Mouse (Mus musculus): Measurements from ENCODE around the gene Ttc33. TPM values are rescaled to one million over a fixed set of nuclear protein-coding genes. Genes with fewer than 3 reads are reported as not detected.

The Ttc33 gene
- polyA plus RNA-seq, 1 experiment = 59.6 TPM

GRCm38 (mm10) chr15:5187116-5187515 lies 1.8 kb downstream of the Ttc33 start:
- no peaks in the 10 kb centered on the region for H3K27me3 ChIP-seq (ENCODE audit: control insufficient read depth, insufficient read depth, low read length)
- 0 out of 2 replicates have a peak, but pooled peaks cover 3% of the 10 kb centered on the region for H3K4me1 ChIP-seq (ENCODE audit: control insufficient read depth, insufficient read depth, low read length)
- H3K27ac ChIP-seq (ENCODE audit: insufficient read depth, low read length) = no peak overlapping the region
- TF ChIP-seq POLR2A (IDR thresholded peaks at IDR 0.05; ENCODE audit: borderline replicate concordance, insufficient read depth, low read length) = no peak
- TF ChIP-seq CTCF (IDR thresholded peaks at IDR 0.05; ENCODE audit: borderline replicate concordance, insufficient read depth, low read depth, low read length) = no peak
- 35% methylated on average over 4 of the region's 4 CpGs for WGBS
- no peak overlapping the region for H3K4me3 ChIP-seq (replicated peaks; ENCODE audit: insufficient read depth, low read depth, low read length)
- no peak for DNase-seq

- H3K27me3 ChIP-seq (ENCODE audit: control insufficient read depth, insufficient read depth, low read length) = no peaks in the 10 kb centered on the region
- H3K27ac ChIP-seq (ENCODE audit: insufficient read depth, low read length) = no peak overlapping the region
- 0 out of 2 replicates have a peak, but pooled peaks cover 3% of the 10 kb centered on the region for H3K4me1 ChIP-seq (ENCODE audit: control insufficient read depth, insufficient read depth, low read length)
- no peak for DNase-seq
- 93% methylated on average over 1 of the region's 1 CpGs for WGBS
- TF ChIP-seq POLR2A (IDR thresholded peaks at IDR 0.05; ENCODE audit: borderline replicate concordance, insufficient read depth, low read length) = no peak
- TF ChIP-seq CTCF (IDR thresholded peaks at IDR 0.05; ENCODE audit: borderline replicate concordance, insufficient read depth, low read depth, low read length) = no peak
- H3K4me3 ChIP-seq (replicated peaks; ENCODE audit: insufficient read depth, low read depth, low read length) = no peak overlapping the region
These were observed 2.7 kb downstream of the Ttc33 start for GRCm38 (mm10) chr15:5188029-5188428.

- Histone ChIP-seq H3K27ac (ENCODE audit: insufficient read depth, low read length) (no peak overlapping the region), H3K4me3 (replicated peaks; ENCODE audit: insufficient read depth, low read depth, low read length) (no peak overlapping the region), H3K4me1 (ENCODE audit: control insufficient read depth, insufficient read depth, low read length) (0 out of 2 replicates have a peak, but pooled peaks cover 3% of the 10 kb centered on the region), H3K27me3 (ENCODE audit: control insufficient read depth, insufficient read depth, low read length) (no peaks in the 10 kb centered on the region)
- no peak for TF ChIP-seq POLR2A (IDR thresholded peaks at IDR 0.05; ENCODE audit: borderline replicate concordance, insufficient read depth, low read length)
- no peak for TF ChIP-seq CTCF (IDR thresholded peaks at IDR 0.05; ENCODE audit: borderline replicate concordance, insufficient read depth, low read depth, low read length)
- no peak for DNase-seq
- 35% methylated on average over 10 of the region's 10 CpGs for WGBS
These were observed 4.3 kb downstream of the Ttc33 start for GRCm38 (mm10) chr15:5189504-5190093.

- TF ChIP-seq CTCF (IDR thresholded peaks at IDR 0.05; ENCODE audit: borderline replicate concordance, insufficient read depth, low read depth, low read length) = no peak
- TF ChIP-seq POLR2A (IDR thresholded peaks at IDR 0.05; ENCODE audit: borderline replicate concordance, insufficient read depth, low read length) = no peak
- Histone ChIP-seq H3K4me1 (ENCODE audit: control insufficient read depth, insufficient read depth, low read length) (peaks cover 3% of the 10 kb centered on the region; the same call in 1 of the 2 replicates), H3K27ac (ENCODE audit: insufficient read depth, low read length) (no peak overlapping the region), H3K27me3 (ENCODE audit: control insufficient read depth, insufficient read depth, low read length) (no peaks in the 10 kb centered on the region), H3K4me3 (replicated peaks; ENCODE audit: insufficient read depth, low read depth, low read length) (no peak overlapping the region)
- 81% methylated on average over 3 of the region's 3 CpGs for WGBS
- DNase-seq = no peak
These were observed 8.5 kb downstream of the Ttc33 start for GRCm38 (mm10) chr15:5193833-5194232.

GRCm38 (mm10) chr15:5194446-5194845 lies 9.1 kb downstream of the Ttc33 start:
- H3K27ac ChIP-seq (ENCODE audit: insufficient read depth, low read length) = no peak overlapping the region
- no peaks in the 10 kb centered on the region for H3K27me3 ChIP-seq (ENCODE audit: control insufficient read depth, insufficient read depth, low read length)
- TF ChIP-seq CTCF (IDR thresholded peaks at IDR 0.05; ENCODE audit: borderline replicate concordance, insufficient read depth, low read depth, low read length) (no peak), POLR2A (IDR thresholded peaks at IDR 0.05; ENCODE audit: borderline replicate concordance, insufficient read depth, low read length) (no peak)
- WGBS = 90% methylated on average over 6 of the region's 6 CpGs
- H3K4me1 ChIP-seq (ENCODE audit: control insufficient read depth, insufficient read depth, low read length) = peaks cover 2% of the 10 kb centered on the region; the same call in 1 of the 2 replicates
- no peak overlapping the region for H3K4me3 ChIP-seq (replicated peaks; ENCODE audit: insufficient read depth, low read depth, low read length)
- DNase-seq = no peak

- no peak for DNase-seq
- 88% methylated on average over 9 of the region's 9 CpGs for WGBS
- TF ChIP-seq CTCF (IDR thresholded peaks at IDR 0.05; ENCODE audit: borderline replicate concordance, insufficient read depth, low read depth, low read length) = no peak
- no peak for TF ChIP-seq POLR2A (IDR thresholded peaks at IDR 0.05; ENCODE audit: borderline replicate concordance, insufficient read depth, low read length)
- H3K4me1 ChIP-seq (ENCODE audit: control insufficient read depth, insufficient read depth, low read length) = no peaks in the 10 kb centered on the region; the same call in 1 of the 2 replicates
- H3K27me3 ChIP-seq (ENCODE audit: control insufficient read depth, insufficient read depth, low read length) = no peaks in the 10 kb centered on the region
- H3K27ac ChIP-seq (ENCODE audit: insufficient read depth, low read length) = no peak overlapping the region
- H3K4me3 ChIP-seq (replicated peaks; ENCODE audit: insufficient read depth, low read depth, low read length) = no peak overlapping the region
These were observed 9.6 kb downstream of the Ttc33 start for GRCm38 (mm10) chr15:5194931-5195330.

GRCm38 (mm10) chr15:5195987-5196514 lies 10.7 kb downstream of the Ttc33 start:
- H3K27me3 ChIP-seq (ENCODE audit: control insufficient read depth, insufficient read depth, low read length) = no peaks in the 10 kb centered on the region
- no peak overlapping the region for H3K4me3 ChIP-seq (replicated peaks; ENCODE audit: insufficient read depth, low read depth, low read length)
- WGBS = 22% methylated on average over 4 of the region's 4 CpGs
- H3K27ac ChIP-seq (ENCODE audit: insufficient read depth, low read length) = no peak overlapping the region
- DNase-seq = no peak
- TF ChIP-seq POLR2A (IDR thresholded peaks at IDR 0.05; ENCODE audit: borderline replicate concordance, insufficient read depth, low read length) (no peak), CTCF (IDR thresholded peaks at IDR 0.05; ENCODE audit: borderline replicate concordance, insufficient read depth, low read depth, low read length) (no peak)
- H3K4me1 ChIP-seq (ENCODE audit: control insufficient read depth, insufficient read depth, low read length) = no peaks in the 10 kb centered on the region; the same call in 1 of the 2 replicates

GRCm38 (mm10) chr15:5196691-5197090 lies 11.4 kb downstream of the Ttc33 start:
- no peak for DNase-seq
- WGBS = 74% methylated on average over 4 of the region's 4 CpGs
- H3K27ac ChIP-seq (ENCODE audit: insufficient read depth, low read length) = no peak overlapping the region
- no peak overlapping the region for H3K4me3 ChIP-seq (replicated peaks; ENCODE audit: insufficient read depth, low read depth, low read length)
- no peaks in the 10 kb centered on the region for H3K27me3 ChIP-seq (ENCODE audit: control insufficient read depth, insufficient read depth, low read length)
- TF ChIP-seq CTCF (IDR thresholded peaks at IDR 0.05; ENCODE audit: borderline replicate concordance, insufficient read depth, low read depth, low read length) (no peak), POLR2A (IDR thresholded peaks at IDR 0.05; ENCODE audit: borderline replicate concordance, insufficient read depth, low read length) (no peak)
- H3K4me1 ChIP-seq (ENCODE audit: control insufficient read depth, insufficient read depth, low read length) = no peaks in the 10 kb centered on the region; the same call in 1 of the 2 replicates
